Mouse (Mus musculus): ENCODE results near the gene Rpn2. TPM values are rescaled to one million over a fixed set of nuclear protein-coding genes. Genes with fewer than 3 reads are reported as not detected.

Gene Rpn2
- polyA plus RNA-seq, 1 experiment from 2014 or later = 225 TPM

DNA sequence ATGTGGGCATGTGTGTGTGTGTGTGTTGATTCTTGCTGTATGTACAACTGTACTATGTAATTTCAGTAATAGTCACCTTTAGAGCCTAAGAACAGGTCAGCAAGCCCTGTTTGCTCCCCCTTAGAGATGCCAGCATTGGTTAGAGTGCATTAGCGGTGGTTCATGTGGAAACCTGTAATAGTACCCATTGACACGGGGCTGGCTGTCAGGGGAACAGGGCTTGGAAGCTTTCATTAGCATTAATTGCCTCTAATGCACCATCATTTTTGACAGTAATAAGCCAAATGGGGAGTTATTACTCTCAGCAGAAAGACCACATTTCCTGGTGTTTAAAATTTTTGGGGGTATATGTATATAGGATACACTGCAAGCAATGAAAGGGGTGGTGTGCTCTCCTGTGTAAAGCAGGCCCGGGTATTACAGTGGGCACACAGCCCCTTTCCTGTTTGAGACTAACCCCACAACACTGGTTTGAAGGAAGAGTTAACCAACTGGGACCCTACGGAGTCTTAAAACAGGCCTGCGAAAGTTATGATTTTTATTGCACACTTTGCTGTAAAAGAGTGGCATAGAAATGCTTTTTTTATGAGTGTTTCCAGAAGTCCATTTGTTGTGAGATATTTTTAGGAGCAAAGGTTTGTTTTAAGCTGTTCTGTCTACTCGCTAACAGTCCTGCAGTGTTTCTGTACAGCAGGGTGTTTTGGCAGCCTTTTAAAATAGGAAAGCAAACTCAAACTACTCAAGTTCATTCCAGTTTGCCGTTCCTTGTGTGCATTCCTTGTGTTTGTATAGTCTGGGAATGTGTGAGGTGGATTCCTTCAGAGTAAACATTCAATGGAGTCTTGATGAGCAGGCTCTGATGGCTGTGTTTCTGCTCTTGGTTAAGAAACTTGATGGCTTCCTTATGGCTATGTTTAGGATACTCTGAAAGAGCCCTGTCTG is 27.5 kb downstream of the Rpn2 start:
- Histone ChIP-seq H3K4me1 (ENCODE audit: control insufficient read depth, insufficient read depth, low read length) (0 out of 2 replicates have a peak, but pooled peaks cover 2% of the 10 kb centered on the region), H3K27ac (ENCODE audit: low read length) (peak overlapping the region; percentile 12), H3K4me3 (ENCODE audit: low read depth, low read length) (no peak overlapping the region), H3K27me3 (ENCODE audit: control insufficient read depth, insufficient read depth, low read depth, low read length) (no peaks in the 10 kb centered on the region), H3K9ac (ENCODE audit: low read depth, low read length) (0 out of 2 replicates have a peak overlapping the region, but pooled peaks have one; percentile 4), H3K4me2 (ENCODE audit: low read length) (no peak overlapping the region), H3K36me3 (ENCODE audit: control insufficient read depth, insufficient read depth, low read length) (peaks cover 14% of the 10 kb centered on the region), H3K9me3 (replicated peaks; ENCODE audit: control insufficient read depth, low read length, poor library complexity, severe bottlenecking) (no peaks in the 10 kb centered on the region)
- ATAC-seq = no peak
- 83% methylated on average over 7 of the region's 7 CpGs for WGBS

DNA sequence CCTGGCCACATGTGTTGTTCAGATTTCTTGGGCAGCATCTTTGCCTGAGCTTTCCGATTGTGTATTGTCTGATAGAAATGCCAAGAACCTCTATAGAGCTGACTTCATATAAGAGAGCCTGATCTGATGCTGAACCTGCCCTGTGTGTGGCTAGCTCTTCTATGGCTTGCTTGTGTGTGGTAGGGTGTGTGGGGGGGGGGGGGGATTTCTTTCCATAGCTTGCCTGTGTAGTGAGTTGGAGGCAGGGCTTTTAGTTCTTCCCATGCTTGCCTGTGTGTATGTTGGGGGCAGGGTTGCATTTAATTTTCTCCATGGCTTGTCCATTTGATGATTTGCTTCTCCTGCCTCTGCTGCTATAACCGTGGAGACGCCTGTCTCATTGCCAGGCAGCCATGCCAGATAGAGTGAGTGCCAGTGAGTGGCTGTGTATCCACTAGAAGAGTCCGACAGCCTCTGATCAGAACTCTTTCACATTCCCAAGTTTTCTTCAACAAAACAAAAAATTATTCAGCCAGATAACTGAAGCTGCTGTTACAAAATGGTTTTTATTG is 29.0 kb downstream of the Rpn2 start:
- Histone ChIP-seq H3K4me1 (ENCODE audit: control insufficient read depth, insufficient read depth, low read length) (peaks cover 2% of the 10 kb centered on the region; the same call in 1 of the 2 replicates), H3K27me3 (ENCODE audit: control insufficient read depth, insufficient read depth, low read depth, low read length) (no peaks in the 10 kb centered on the region), H3K36me3 (ENCODE audit: control insufficient read depth, insufficient read depth, low read length) (peaks cover 14% of the 10 kb centered on the region; the same call in 1 of the 2 replicates), H3K27ac (ENCODE audit: low read length) (0 out of 2 replicates have a peak overlapping the region, but pooled peaks have one; percentile 5), H3K9ac (ENCODE audit: low read depth, low read length) (no peak overlapping the region), H3K4me2 (ENCODE audit: low read length) (no peak overlapping the region), H3K4me3 (ENCODE audit: low read depth, low read length) (no peak overlapping the region), H3K9me3 (replicated peaks; ENCODE audit: control insufficient read depth, low read length, poor library complexity, severe bottlenecking) (no peaks in the 10 kb centered on the region)
- no peak for ATAC-seq
- WGBS = 71% methylated on average over 4 of the region's 4 CpGs

DNA sequence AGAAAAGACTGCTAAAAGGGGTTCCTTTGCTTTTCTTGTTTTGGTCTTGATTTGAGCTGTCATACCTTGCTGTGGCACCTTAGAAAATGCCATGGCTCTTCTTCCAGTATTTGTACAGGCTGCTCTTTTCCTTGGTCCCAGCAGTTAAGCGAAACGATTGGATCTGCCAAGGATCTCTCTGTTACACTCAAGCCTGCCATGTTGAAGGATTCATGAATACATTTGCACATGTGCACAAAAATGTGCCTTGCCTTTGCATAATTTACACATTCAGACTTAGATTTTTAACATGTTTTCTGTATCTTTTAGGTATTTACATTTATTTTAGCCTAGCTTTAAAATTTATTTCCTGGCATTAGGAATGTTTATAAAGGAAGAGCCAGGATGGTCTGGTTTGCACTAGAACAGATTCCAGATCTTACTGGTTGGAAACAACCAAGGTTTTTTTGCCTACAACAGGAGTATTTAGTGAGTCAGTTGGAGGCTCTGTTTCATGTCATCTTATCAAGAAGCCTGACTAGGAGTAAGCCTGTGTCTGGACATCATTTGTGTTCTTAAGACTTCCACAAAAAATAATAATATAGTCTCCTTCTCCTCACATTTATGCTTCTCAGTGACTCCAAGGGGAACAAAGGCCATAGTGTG is 29.6 kb downstream of the Rpn2 start:
- H3K9me3 ChIP-seq (replicated peaks; ENCODE audit: control insufficient read depth, low read length, poor library complexity, severe bottlenecking) = no peaks in the 10 kb centered on the region
- no peak for ATAC-seq
- no peak overlapping the region for H3K9ac ChIP-seq (ENCODE audit: low read depth, low read length)
- peaks cover 10% of the 10 kb centered on the region; the same call in 1 of the 2 replicates for H3K36me3 ChIP-seq (ENCODE audit: control insufficient read depth, insufficient read depth, low read length)
- H3K4me1 ChIP-seq (ENCODE audit: control insufficient read depth, insufficient read depth, low read length) = peaks cover 7% of the 10 kb centered on the region
- H3K4me3 ChIP-seq (ENCODE audit: low read depth, low read length) = no peak overlapping the region
- H3K4me2 ChIP-seq (ENCODE audit: low read length) = no peak overlapping the region
- no peaks in the 10 kb centered on the region for H3K27me3 ChIP-seq (ENCODE audit: control insufficient read depth, insufficient read depth, low read depth, low read length)
- H3K27ac ChIP-seq (ENCODE audit: low read length) = no peak overlapping the region
- 77% methylated on average over 2 of the region's 2 CpGs for WGBS

DNA sequence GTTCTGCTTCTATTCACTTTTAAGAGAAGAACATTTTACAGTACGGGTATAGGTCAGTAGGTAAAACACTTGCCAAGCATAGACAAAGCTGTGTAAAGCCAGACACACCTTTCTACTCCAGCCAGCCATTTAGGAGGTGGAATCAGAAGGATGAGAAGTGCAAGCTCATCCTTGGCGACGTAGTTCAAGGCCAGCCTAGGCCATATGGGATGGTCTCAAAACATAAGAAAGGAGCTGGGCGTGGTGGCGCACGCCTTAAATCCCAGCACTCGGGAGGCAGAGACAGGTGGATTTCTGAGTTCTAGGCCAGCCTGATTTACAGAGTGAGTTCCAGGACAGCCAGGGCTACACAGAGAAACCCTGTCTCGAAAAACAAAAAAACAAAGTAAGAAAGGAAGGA is 30.8 kb downstream of the Rpn2 start:
- Histone ChIP-seq H3K4me3 (ENCODE audit: low read depth, low read length) (no peak overlapping the region), H3K27ac (ENCODE audit: low read length) (no peak overlapping the region), H3K27me3 (ENCODE audit: control insufficient read depth, insufficient read depth, low read depth, low read length) (no peaks in the 10 kb centered on the region), H3K4me2 (ENCODE audit: low read length) (no peak overlapping the region), H3K36me3 (ENCODE audit: control insufficient read depth, insufficient read depth, low read length) (peaks cover 6% of the 10 kb centered on the region; the same call in 1 of the 2 replicates), H3K9me3 (replicated peaks; ENCODE audit: control insufficient read depth, low read length, poor library complexity, severe bottlenecking) (no peaks in the 10 kb centered on the region), H3K9ac (ENCODE audit: low read depth, low read length) (no peak overlapping the region), H3K4me1 (ENCODE audit: control insufficient read depth, insufficient read depth, low read length) (peaks cover 14% of the 10 kb centered on the region)
- no peak for ATAC-seq
- WGBS = 97% methylated on average over 8 of the region's 8 CpGs

DNA sequence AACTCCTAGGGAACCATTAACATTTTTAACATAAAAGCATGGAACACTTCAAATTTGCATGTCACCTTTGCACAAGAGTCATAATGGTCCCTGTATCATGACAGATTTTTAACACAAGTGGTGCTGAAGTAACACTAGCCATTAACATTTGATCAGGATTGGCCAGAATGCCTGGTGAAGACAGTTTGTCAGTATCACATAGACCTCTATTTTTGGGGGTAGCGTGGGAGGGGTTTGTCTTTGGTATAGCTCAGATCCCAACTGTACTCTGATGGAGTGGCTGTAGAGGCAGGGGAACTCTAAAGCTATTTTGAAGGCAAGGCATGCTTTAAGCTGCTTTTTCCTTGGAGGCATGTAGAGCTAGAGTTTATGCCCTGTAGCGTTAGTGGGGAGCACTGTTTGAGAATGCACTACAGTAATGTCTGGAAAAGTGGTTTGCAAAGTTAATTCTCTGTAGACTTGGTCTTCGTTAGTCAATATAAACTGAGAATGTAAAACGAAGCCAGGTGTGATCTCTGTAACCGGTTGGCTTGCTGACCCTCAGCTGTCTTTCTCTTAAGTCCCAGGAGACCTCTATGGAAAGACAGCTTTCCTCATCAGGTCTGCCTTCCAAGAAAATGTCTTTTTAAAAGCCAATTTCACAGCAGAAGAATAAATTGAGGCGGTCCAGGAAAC is 32.3 kb downstream of the Rpn2 start:
- Histone ChIP-seq H3K27ac (ENCODE audit: low read length) (no peak overlapping the region), H3K27me3 (ENCODE audit: control insufficient read depth, insufficient read depth, low read depth, low read length) (no peaks in the 10 kb centered on the region), H3K4me1 (ENCODE audit: control insufficient read depth, insufficient read depth, low read length) (peaks cover 18% of the 10 kb centered on the region), H3K4me3 (ENCODE audit: low read depth, low read length) (no peak overlapping the region), H3K9ac (ENCODE audit: low read depth, low read length) (no peak overlapping the region), H3K4me2 (ENCODE audit: low read length) (no peak overlapping the region), H3K36me3 (ENCODE audit: control insufficient read depth, insufficient read depth, low read length) (peaks cover 7% of the 10 kb centered on the region), H3K9me3 (replicated peaks; ENCODE audit: control insufficient read depth, low read length, poor library complexity, severe bottlenecking) (no peaks in the 10 kb centered on the region)
- no peak for ATAC-seq
- WGBS = 93% methylated on average over 6 of the region's 6 CpGs

DNA sequence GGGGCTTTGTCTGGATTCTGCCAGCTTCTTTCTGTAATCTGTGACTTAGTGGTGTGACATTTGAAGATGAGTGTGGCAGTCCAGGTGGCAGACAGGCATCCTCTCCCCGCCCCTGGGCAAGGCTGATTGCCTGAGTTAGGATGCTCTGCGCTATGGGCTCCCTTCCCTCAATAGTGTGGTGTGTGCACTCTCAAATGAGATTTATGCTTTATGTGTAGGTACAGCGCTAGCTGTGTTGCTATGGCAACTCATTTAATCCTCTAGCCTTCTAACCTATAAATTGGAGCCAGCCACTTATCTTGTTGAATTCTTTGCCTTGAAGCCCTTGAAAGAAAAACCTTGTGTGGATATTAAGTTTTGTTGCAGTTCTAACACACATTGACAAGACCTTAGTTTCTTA is 34.9 kb downstream of the Rpn2 start:
- peak; percentile 87 for ATAC-seq
- Histone ChIP-seq H3K27me3 (ENCODE audit: control insufficient read depth, insufficient read depth, low read depth, low read length) (no peaks in the 10 kb centered on the region), H3K4me1 (ENCODE audit: control insufficient read depth, insufficient read depth, low read length) (peaks cover 18% of the 10 kb centered on the region), H3K4me3 (ENCODE audit: low read depth, low read length) (no peak overlapping the region), H3K27ac (ENCODE audit: low read length) (peak overlapping the region; percentile 73), H3K9me3 (replicated peaks; ENCODE audit: control insufficient read depth, low read length, poor library complexity, severe bottlenecking) (no peaks in the 10 kb centered on the region), H3K9ac (ENCODE audit: low read depth, low read length) (no peak overlapping the region), H3K4me2 (ENCODE audit: low read length) (no peak overlapping the region), H3K36me3 (ENCODE audit: control insufficient read depth, insufficient read depth, low read length) (peaks cover 9% of the 10 kb centered on the region)
- 44% methylated on average over 3 of the region's 3 CpGs for WGBS

DNA sequence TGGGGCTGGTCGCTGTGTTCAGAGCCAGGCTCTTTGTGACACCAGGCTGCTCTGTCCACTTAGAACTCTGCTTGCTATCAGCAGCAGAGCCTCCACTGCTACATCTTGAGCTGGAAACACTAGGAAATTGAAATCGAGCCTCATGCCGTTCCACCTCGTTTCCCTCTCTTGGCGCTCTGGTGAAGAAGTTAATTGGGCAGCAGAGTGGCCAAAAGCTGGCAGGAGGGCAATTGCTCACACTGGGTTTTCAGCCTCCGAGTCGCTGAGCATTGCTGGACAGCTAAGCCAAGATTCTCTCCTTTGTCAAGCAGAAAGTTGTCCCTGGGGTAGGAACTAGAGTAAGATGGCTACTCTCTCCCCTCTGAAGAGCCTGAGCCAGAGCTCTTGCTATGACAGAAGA is 35.5 kb downstream of the Rpn2 start:
- peaks cover 9% of the 10 kb centered on the region for H3K36me3 ChIP-seq (ENCODE audit: control insufficient read depth, insufficient read depth, low read length)
- WGBS = 52% methylated on average over 7 of the region's 7 CpGs

DNA sequence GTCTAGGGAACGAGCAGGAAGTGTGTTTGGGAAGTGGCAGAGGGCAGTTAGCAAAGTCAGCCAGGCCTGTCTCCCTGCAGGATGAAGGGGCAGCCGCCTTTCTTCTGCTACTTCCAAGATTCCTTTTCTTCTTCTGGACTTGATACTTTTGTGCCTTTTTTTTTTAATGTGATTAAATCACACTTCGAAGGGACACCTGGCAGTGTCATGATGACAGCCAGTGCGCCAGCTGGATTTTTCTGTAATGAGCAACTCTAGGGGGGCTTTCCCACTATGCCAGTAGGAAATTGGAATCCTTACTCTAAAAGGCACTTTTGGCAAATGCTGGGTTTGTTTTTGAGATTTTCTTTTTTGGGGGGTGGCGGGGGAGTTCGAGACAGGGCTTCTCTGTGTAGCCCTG is 36.7 kb downstream of the Rpn2 start:
- Histone ChIP-seq H3K9me3 (replicated peaks; ENCODE audit: control insufficient read depth, low read length, poor library complexity, severe bottlenecking) (no peaks in the 10 kb centered on the region), H3K27ac (ENCODE audit: low read length) (peak overlapping the region; percentile 48; the same call in 1 of the 2 replicates), H3K9ac (ENCODE audit: low read depth, low read length) (no peak overlapping the region), H3K27me3 (ENCODE audit: control insufficient read depth, insufficient read depth, low read depth, low read length) (no peaks in the 10 kb centered on the region), H3K4me1 (ENCODE audit: control insufficient read depth, insufficient read depth, low read length) (peaks cover 18% of the 10 kb centered on the region), H3K4me3 (ENCODE audit: low read depth, low read length) (no peak overlapping the region), H3K4me2 (ENCODE audit: low read length) (no peak overlapping the region), H3K36me3 (ENCODE audit: control insufficient read depth, insufficient read depth, low read length) (peaks cover 15% of the 10 kb centered on the region)
- WGBS = 80% methylated on average over 6 of the region's 6 CpGs
- ATAC-seq = no peak

More for the DNA sequence above, 35.5 kb downstream of the Rpn2 start:
- Histone ChIP-seq H3K9me3 (replicated peaks; ENCODE audit: control insufficient read depth, low read length, poor library complexity, severe bottlenecking) (no peaks in the 10 kb centered on the region), H3K9ac (ENCODE audit: low read depth, low read length) (no peak overlapping the region), H3K27ac (ENCODE audit: low read length) (peak overlapping the region; percentile 73), H3K27me3 (ENCODE audit: control insufficient read depth, insufficient read depth, low read depth, low read length) (no peaks in the 10 kb centered on the region), H3K4me1 (ENCODE audit: control insufficient read depth, insufficient read depth, low read length) (peaks cover 18% of the 10 kb centered on the region), H3K4me2 (ENCODE audit: low read length) (no peak overlapping the region), H3K4me3 (ENCODE audit: low read depth, low read length) (no peak overlapping the region)
- peak; percentile 39; the same call in 1 of the 2 replicates for ATAC-seq

Data from midbrain, embryonic 16.5 days (tissue).